Mouse (Mus musculus) fat pad, adult 2 months (tissue): ENCODE data around the gene Tob2.

Experiments
- DNase-seq: peaks from one replicate; pipeline ENCODE4 v3.0.0-alpha.2; 2011; ENCODE audit warnings: low read depth, low spot score; ENCODE audit errors: extremely low read depth

Tob2 gene

DNA sequence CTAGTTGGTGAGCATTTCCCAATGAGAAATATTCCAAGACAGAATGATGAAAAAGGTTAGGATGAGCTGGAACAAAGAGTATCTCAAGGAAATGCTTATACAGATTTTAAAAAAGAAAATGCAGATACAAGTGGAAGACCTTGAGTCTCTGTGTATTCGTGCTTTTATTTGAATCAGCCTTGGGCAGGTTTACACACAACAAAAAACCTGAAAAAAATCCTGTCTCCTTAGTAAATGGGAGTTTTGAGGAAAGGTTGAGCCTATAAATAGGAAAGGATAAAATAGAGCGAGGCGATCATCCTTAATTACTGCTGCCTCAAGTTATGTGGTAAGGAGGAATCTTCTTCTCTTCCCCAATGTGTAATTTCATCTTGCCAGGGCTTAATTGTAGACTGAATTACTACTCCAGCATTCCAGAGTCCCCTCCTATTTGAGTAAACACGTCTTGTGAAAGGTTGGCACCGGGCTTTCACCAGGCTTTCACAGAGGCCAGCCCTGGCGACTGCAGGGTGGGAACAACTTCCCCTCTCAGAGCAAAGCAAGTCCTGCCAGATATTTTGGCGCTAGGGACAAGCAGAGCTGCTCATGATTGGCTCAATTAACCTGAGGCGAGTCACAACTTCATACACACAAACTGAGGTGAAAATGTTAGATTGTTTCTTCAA, 2.0 kb upstream of the Tob2 start:
- DNase-seq: no peak

DNA sequence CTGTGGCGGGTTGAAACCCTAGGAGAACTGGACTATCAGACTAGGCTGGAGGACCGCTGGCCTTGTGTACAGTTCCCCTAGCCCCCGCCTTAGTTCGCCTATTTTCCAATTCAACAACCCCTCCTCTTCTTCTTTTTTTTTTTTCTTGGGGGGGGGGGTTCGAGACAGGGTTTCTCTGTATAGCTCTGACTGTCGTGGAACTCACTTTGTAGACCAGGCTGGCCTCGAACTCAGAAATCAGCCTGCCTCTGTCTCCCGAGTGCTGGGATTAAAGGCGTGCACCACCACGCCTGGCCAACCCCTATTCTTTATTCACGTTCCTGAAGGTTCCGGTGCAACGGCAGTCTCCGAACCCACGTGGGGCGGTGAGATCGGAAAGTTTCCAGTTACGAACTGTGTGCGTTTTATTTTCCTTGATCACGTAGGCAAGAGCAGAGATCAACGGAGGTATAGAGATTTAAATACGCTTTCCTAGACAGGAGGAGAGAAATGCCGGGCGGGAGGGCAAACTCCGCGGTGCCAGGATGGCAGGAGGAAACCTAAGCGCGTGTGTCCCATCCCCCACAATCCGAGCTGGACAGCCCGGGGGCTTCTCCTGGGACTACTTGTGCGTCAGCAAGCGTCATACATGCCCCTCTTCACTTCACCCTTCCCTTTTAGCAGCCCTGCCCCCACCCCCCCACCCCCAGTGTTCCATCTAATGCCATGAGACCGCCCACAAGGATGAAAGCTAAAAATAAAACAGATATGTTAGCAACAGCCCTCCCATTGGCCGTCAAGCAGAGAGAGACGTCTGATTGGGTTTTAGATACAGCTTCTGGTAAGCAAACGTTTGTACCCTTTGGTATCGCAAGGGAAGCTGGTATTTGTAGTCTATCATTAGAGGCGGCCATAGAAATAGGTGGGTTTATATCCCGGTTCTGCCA, 997 bp upstream of the Tob2 start:
- peak; percentile 84 for DNase-seq

DNA sequence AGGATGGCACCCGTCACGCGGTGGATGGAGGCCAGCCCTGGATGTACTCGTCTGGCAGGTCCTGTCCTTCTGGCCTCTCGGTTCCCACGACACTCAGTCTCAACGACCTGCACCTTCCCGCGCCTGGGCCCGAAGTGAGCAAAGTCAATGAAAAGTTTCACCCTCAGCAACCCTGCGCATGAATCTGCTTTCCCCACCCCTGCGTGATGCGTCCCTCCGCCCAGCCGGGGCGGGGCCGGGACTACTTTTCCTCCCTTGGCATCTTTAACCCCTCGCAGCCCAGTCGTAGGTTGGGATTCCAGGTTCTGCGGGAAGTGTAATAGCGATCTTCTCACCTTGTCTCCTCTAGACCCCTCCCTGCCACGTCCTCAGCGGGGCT, 469 bp downstream of the Tob2 start:
- no peak for DNase-seq

DNA sequence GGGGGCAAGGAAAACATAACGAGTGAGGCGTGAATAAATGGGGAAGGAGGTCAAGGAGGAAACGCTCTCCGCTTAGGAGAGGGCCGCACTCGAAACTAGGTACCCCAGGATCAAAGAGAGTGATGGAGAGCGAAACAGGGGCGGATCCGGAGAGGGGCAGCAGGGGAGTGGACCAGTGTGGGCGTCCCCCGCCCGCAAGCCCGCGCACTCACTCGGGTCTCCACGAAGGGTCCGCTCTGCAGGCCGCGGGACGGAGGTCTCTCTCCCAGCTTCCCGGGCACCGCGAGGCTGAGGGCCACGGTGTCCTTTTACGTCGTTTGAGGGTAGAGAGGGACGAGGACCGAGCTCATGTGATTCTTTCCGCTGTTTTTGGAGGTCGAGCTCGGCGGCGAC, 876 bp downstream of the Tob2 start:
- DNase-seq: no peak

DNA sequence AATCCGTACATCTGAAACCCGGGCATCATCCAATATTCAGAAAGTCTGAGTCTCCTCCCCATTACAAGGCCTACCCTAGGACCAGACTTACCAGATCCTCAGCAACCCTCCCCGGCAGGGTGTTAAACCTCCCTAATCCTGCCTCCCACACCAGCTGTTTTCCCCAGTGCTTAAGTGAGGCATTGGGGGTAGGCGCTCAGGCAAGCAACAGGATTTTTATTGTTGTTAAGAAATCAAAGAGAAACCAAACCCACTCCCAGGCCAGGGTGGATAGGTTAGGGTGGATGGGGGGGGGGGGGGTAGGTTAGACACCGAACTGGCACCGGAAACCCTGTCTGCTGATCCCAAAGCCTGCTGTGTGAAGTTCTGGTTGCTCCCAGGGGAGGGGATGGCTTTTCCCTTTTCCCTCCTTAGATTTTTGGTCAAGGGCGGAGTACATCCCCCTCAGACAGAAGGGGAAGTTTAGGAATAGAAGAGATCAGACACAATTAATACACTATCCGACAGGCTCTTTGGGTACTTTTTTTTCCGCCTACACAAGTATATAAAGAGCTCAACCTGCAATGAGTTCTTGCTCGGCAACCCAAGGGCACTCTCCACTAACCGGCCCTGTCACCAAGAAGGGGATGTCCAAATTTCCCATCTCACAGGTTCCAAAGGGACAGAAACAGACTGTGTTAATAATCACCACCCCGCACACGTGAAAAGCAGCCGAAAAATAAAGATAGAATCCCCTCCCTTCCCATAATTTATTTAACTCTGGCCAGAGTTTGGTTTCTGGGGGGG, 1.5 kb downstream of the Tob2 start:
- DNase-seq: no peak

DNA sequence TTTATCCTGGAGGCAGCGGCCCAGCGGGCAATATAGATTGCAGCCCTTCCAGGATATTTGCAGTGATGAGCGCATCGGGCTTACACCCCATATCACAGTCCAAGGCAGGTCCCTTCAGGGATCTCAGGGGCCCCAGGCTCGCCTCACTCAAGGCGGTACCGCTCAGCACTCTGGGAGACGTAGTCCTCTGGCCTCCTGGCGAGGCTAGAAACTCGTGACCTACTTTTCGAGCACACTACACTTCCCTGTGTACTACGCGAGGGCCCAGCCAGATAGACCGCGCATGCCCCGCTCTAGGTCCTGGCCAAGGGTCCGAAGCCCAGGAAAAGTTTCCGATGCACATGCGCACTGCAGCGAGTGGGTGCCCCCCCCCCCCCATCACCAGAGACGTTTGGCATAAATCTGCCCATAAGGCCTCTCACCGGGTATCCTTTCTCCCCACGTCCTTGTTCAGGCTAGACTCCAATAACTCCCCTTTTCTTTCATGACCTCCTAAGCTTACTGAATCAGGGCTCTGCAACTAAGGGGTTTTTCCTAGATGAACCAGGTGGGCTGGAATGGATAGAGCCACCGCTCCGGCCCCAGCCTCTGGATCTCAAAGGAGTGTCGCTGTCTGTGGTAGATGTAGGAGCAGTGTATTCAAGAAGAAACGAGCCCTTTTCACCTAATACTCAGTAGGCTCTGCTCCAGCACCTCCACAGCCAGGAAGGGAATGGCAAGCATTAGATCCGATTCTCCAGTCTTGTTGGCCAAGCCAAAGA, 2.4 kb downstream of the Tob2 start:
- no peak for DNase-seq

DNA sequence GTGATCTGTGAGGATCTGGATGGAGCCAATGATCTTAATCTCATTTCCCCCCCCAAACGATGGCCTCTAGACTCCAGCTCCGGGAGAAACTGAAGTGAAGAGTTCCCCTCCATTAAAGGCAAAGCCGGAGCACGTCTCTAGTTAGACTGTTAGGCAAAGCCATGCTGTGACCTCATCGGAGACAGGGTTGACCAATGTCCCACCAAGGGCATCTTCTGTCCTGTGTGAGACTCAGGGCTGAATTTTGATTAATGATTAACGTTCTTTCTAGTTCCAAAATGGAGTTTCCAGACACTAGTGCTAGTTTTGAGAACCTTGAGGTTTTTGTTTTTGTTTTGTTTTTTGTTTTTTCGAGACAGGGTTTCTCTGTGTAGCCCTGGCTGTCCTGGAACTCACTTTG, 5.5 kb downstream of the Tob2 start:
- DNase-seq: no peak

DNA sequence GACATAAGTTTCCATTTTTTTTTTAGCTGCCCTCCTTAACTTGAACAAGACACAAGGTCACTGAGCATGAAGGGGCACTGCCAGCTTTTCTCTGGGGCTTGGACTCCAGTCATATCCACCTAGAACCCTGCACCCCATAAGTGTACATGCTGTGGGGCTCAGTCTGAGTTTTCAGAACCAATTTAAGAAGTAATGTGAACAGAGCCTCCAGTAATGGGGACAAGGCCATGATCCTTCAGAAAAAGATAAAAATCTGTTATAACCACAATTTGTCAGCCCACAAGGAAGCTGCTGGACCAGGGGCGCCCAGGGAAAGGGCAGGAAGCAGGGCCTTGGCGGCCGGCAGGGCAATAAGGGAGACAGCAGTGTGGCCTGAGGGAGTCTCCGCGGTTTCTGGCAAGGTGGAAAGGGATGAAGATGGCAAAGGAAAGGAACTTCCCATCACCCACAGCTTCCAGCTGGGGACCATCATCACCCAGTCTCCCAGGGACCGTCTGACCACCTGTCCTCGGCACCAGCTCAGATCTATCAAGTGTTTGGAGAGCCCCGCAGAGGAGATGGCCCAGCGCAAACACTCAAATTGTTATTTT, 6.1 kb downstream of the Tob2 start:
- DNase-seq: no peak

DNA sequence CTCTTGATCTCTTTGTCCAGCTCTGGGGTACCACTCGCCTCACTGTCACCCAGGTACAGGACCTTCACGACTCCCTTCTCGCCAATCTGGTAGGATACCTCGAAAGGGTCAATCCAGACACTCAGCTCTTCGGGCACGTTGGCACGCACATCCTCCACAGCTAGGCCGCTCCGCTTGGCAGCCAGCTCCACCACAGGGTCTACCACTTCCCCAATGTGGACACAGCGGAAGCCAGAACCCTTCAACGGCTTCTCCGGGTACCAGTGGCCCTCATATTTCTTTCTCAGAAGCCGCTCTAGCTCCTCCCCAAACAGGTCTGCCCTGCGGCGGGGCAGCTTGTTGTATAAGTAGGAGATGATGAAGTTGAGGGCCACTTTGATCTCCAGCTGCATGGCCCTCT, 7.2 kb downstream of the Tob2 start:
- no peak for DNase-seq

DNA sequence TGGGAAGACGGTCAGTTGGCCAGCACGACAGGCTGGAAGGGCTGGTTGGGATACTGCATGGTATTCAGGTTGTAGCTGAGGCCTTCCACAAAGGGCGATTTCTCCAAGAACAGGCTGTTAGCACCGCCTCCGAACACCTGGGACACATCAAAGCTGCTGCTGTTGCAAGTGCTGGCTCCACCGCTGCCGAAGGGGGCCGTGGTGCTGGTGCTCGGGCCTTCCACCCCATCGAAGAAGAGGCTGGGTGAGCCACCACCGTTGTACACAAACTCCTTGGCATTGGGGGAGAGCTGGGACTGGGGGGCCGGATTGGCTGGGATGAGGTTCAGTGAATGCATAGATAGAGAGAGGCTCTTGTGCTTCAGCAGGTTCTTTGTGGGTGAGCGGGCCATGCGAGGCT, 7.9 kb downstream of the Tob2 start:
- DNase-seq: no peak

DNA sequence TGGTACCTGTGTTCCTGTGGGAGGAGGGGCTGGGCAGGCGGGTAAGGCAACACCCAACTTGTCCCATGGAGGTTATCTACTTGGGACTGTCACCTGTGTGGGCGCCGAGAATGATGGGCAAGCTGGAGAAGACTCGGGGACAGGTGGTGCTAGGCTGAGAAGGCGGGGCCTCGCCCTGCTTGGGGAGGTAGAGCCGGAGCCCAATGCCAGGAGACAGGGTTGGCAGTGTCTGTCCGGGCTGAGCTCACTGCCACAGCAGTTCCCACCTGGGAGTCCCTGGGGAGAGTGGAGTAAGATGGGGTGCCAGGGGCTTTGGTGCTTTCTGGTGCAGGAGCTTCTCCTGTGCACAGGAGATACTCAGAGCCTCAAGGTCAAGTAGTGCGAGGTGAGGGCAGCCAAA, 9.5 kb downstream of the Tob2 start:
- DNase-seq: no peak

DNA sequence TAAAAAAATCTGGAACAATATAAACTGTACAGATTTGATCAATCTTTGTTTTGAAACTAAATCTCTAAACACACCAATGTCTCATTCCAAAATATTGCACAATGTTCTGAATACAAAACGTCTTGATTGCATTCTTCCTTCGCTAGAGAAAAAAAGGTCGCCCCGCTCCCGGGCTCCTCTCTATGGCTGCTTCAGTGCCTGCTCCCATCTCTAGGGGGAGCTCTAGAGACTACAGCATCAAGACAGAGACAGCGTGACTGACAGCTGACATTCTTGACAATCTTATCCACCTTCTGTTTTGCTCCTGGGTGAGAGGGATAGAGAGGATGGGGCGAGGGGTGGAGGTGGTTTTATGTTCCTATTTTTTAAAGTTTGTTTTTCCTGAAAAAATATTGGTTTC, 10.3 kb downstream of the Tob2 start:
- no peak for DNase-seq

DNA sequence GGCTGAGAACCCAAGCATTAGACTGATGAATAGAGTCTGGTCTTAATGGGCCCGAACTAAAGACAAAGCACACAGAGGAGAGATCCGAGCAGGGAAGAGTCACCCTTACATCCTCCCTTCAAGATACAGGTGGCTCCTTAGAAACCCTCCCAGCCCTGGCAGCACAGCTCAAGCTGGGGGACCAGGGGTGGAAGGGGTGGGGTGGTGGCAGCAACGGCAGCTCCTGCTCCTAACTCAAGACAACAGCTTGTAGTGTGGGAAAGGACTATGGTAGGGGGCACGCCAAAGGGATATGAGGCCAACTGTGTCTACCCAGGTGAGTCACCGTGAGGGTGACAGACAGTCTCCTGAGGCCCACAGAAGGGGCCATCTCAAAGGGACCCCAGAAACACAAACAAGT, 10.7 kb downstream of the Tob2 start:
- no peak for DNase-seq

DNA sequence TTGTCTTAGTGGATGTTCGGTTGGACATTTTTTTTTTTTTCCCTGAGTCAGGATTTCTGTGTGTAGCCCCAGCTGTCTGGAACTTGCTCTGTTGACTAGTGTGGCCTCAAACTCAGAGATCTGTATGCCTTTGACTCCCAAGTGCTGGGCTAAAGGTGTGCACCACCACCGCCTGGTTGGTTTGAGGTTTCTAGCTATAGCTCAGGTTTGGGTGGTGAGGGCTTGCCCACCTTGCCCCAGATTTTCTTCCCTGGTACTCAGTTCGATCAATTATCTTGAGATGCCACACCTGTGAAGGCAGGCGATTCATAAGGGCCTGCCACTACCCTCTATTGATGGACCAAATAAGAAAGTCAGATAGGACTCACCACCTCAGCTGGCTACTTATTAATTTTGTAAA, 11.4 kb downstream of the Tob2 start:
- DNase-seq: no peak

DNA sequence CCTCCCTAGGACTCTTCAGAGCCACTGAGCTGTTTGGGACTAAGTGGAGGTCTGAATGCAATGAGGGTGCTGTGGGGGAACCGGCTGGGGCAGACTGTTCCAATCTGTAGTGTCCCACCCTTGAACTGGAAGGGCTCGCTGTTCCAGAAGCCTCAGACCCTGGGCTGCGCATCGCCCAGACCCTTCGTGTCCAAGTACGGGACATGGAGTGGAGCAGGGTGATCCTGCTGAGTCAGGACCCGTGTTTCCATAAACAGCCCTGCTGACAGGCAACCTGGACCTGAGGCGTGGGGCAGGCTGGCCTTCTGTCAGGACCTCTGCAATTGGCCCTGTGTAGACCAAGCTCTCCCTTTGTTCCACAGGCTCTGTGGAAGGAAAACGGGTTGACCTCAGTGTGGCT, 11.8 kb downstream of the Tob2 start:
- no peak for DNase-seq

DNA sequence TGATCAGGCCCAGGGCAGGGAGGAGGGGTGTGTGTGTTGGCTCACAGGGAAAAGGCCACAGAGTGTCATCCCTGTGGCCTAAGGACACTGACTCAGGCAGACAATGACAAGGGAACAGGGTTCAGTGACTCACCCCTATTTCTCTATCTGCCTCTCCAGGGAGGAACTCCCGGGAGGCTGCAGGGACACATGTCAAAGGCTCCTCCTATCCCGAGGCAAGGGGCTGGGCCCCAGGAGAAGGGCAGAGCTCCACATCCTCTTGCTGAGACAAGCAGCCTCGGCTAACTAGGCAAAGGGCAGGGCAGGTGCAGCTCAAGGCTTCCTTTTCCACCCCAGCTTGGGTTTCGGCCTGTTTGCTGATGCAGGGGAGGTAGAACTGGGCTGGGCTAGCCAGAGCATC, 12.9 kb downstream of the Tob2 start:
- peak; percentile 68 for DNase-seq

DNA sequence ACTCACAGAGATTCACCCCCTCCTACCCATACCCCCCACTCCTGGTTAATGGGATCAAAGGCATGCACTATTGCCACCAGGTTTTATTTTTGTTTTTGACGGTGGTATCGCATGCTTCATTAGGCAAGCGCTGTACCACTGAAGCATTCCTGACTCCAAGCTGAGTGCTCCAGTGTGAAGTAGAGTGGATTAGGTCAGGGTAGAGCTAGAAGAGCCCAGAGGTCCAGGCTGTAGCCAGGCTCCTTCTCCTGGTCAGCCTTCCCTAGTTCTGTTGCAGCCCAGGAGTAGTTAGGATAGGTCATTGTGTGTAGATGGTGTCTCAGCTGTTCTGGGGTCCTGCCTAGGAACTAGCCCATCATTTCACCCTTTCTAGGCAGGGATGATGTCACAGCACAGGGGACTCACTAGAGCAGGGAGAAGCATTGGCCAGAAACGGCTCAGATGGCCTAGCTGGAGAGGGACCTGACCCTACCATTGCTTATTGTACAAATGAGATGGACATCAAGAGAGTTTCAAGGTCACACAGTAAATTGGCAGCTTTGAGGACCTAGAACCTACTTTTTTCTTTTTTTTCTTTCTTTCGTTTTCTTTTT, 13.5 kb downstream of the Tob2 start:
- DNase-seq: no peak

DNA sequence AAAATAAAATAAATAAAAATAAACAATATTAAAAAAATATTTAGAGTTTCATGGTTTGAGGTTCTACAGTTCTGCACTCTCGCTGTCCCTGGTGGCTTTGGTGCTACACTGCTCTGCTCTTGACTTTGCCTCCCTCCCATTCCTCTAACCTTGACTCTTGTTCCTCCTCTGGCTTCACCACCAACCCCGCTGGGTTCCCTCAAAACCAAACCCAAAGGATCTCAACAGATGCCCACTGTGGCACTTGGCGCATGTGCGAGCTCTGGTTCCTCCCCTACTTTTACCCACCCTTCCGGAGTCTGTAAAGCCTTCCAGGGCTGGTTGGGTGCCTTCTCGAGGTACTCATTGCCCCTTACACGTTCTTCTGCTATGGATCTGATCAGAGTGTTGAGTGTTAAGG, 16.3 kb downstream of the Tob2 start:
- DNase-seq: no peak

DNA sequence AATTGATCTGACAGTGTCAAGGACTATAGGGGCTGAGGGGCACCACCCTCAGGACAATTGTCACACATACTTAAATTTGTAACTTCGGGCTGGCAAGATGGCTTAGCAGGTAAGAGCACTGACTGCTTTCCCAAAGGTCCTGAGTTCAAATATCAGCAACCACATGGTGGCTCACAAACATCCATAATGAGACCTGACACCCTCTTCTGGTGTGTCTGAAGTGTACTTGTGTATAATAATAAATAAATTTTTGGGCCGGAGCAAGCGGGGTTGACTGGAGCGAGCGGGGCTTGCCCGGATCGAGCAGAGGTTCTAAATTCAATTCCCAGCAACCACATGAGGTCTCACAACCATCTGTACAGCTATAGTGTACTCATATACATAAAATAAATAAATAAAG, 18.3 kb downstream of the Tob2 start:
- DNase-seq: no peak

DNA sequence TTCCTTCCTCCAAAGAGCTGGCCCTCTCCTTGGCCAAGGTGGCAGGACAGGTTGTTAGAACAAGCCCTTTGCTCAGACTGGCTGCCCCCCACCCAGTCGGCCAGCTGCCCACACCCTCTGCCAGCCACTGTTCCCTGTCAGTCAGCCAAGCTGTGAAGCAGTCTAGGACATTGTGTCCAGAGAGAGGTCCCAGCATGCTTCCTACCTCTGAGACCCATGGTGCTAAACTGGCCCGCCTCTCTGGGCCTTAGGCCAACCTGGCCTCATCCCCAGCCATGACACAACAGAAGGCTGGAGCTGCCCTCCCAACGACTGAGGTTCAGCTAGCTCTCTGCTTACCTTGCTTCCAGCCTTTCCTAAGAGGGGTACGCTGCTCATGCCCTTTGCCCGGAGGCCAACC, 19.0 kb downstream of the Tob2 start:
- DNase-seq: peak; percentile 98
